ENCODE assay signal across 19 mouse cellular contexts in genomic region chr12:84958794-84959356, GRCm38 (mm10).
"Had no signal": no experiment of that assay in that cellular context is flagged by ENCODE, and none has a peak within 500 bp of the region (broad histone marks: within the 10 kb centered on the region; RNA-seq: fewer than 3 reads in every experiment).

No protein-coding gene starts in this region.

- H3K4me1 ChIP-seq: neural tube, embryonic 12.5 days; neural tube, embryonic 15.5 days; stomach, embryonic 15.5 days had no signal

- DNase-seq: kidney, adult 18-20 months; kidney, postnatal 10 days; kidney, postnatal 36 days; layer of hippocampus, postnatal 36 days; lung, adult 18-20 months; lung, postnatal 10 days; lung, postnatal 4 days; midbrain, embryonic 14.5 days; right cerebral cortex, postnatal 25 days; spleen, adult 18-20 months; thymus, postnatal 25 days had no signal

- H3K36me3 ChIP-seq: stomach, embryonic 15.5 days had no signal

- H3K4me3 ChIP-seq: left cerebral cortex, adult 2 months; liver, embryonic 15.5 days; neural tube, embryonic 12.5 days; neural tube, embryonic 15.5 days; stomach, embryonic 15.5 days had no signal

- H3K9ac ChIP-seq: liver, embryonic 15.5 days; neural tube, embryonic 12.5 days; neural tube, embryonic 15.5 days; stomach, embryonic 15.5 days had no signal

- ATAC-seq: intestine, embryonic 16.5 days had no signal

- H3K27me3 ChIP-seq: liver, embryonic 15.5 days; neural tube, embryonic 12.5 days; neural tube, embryonic 15.5 days; stomach, embryonic 15.5 days had no signal

- H3K9me3 ChIP-seq: liver, embryonic 15.5 days; neural tube, embryonic 12.5 days; neural tube, embryonic 15.5 days; stomach, embryonic 15.5 days had no signal

- H3K4me2 ChIP-seq: liver, embryonic 11.5 days; liver, embryonic 15.5 days; midbrain, embryonic 11.5 days; neural tube, embryonic 12.5 days; neural tube, embryonic 15.5 days; stomach, embryonic 15.5 days had no signal

- H3K27ac ChIP-seq: left cerebral cortex, adult 2 months; liver, embryonic 15.5 days; neural tube, embryonic 12.5 days; neural tube, embryonic 15.5 days; stomach, embryonic 15.5 days had no signal
